Mouse (Mus musculus): ENCODE results near the gene Ascc3. TPM values are rescaled to one million over a fixed set of nuclear protein-coding genes. Genes with fewer than 3 reads are reported as not detected.
A peak's percentile ranks its signal among the peaks of the same experiment; 100 is the strongest.

Gene Ascc3
- polyA plus RNA-seq (2017; shearing (Covaris generic)) = 10 to 100 TPM; 24.7 to 25.1 TPM

- peak; percentile 88 for ATAC-seq
Measured at GRCm38 (mm10) chr10:50592355-50593293, at the start of gene Ascc3. TSS of gene Ascc3 (plus strand) at chr10:50592669.

DNA sequence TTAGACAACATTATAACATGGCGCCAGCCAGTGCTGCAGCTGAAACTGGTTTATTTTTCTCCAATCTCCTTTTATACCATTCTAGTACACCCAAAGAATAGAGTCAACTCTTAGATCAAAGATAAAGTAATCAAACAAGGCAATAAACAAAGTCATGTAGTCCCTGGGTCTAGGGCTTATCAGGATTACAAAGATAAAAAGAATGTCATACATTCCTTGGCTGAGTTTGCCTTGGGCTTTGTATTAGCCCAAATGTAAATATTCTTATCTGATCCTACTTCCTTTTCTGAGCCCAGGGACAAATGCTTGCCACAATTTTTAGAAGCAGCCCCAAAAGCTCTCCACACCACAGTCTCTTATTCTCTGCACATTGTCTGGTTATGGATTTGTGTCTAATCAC lies 7.7 kb upstream of the Ascc3 start:
- ATAC-seq = no peak

- ATAC-seq = no peak
Measured at GRCm38 (mm10) chr10:50586556-50586955, 5.9 kb upstream of the Ascc3 start.

GRCm38 (mm10) chr10:50593371-50593770 lies 902 bp downstream of the Ascc3 start:
- ATAC-seq = no peak

- ATAC-seq = no peak
Measured at GRCm38 (mm10) chr10:50595340-50595739, 2.9 kb downstream of the Ascc3 start.

DNA sequence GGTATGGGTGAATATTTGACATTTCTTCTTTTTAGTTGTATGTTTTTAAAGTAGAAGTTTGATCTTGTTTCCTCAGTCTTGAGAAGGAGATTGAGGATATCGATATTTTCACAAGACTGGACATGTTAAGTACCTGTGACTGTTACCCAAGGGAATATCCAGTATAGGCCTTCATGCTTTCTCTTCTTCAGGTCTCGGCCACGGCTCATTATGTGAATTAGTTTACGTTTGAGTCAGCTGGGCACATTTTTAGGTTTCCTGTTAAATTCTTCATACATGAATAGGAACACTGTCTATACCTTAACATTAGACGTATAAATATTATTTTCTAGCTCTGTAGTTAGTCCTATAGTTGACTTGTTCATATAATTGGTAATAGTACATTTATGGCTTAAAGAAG lies 12.4 kb downstream of the Ascc3 start:
- no peak for ATAC-seq

DNA sequence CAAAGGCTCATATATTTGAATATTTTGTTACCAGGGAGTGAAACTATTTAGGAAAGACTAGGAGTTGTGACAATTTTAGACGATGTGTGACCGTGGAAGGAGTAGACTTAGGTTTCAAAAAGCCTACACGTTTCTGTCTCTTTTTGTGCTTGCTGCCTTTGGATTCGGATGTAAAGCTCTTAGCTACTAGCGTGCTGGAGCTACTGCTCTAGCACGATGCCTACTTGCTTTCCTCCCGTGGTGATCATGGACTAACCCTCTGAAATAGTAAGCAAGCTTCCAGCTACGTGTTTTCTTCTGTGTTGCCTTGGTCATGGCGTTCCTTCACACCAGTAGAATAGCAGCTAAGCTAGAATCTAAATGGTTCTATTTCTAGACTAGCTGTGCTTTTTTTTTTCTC lies 21.4 kb downstream of the Ascc3 start:
- ATAC-seq = no peak

DNA sequence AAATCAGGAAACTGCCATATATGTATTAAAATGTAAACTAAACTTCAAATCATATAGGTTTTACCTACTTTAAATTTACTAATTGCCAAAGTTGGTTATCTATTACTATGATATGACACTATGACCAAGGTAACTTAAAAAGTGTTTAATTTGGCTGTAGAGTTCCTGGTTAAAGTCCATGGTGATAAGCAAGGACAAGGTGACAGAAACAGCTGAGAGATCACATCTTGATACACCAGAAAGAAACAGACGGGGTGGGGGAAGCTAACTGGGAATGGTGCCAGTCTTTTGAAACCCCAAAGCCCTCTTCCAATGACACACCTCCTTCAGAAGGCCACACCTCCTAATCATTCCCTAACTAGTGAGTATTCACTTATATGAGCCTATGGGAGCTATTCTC lies 33.4 kb downstream of the Ascc3 start:
- ATAC-seq = no peak

GRCm38 (mm10) chr10:50639607-50640006 lies 47.1 kb downstream of the Ascc3 start:
- ATAC-seq = no peak

DNA sequence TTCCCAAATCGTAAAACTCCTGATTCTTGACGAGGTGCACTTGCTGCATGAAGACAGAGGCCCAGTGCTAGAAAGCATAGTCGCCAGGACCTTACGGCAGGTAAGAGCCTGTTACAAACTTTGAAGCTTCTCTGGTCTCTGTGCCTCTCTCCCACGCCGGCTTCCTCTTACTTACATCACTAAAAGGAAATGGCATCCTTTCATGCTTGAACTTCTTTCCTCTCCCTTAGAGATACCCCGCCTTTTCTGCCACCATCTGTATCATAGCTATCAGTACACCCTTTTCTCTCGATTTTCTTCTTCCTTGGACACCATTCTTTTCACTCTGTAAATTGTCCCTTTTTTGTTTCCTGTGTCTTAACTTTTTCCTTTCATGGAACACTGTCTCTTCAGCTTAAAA lies 58.1 kb downstream of the Ascc3 start:
- peak; percentile 77 for ATAC-seq

DNA sequence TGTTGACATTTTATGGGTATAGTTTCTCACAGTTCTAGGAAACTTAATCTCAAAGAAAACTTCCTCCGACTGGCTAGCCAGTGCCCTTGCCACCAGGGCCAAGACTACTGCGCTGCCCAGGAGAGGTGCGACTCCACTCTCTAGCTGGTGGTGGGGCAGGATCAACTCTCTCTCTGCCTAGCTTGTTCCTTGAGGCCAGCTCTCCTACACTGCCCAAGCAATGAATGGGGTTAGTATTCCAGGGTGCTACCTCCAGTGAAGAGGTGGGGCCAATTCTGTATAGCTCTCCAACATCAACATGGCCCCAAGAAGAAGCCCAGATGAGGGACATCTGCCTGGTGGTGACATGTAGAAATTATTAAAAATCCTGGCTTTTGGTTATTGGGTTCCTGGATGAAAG lies 61.1 kb downstream of the Ascc3 start:
- no peak for ATAC-seq

GRCm38 (mm10) chr10:50657352-50657751 lies 64.9 kb downstream of the Ascc3 start:
- no peak for ATAC-seq

GRCm38 (mm10) chr10:50671517-50671916 lies 79.0 kb downstream of the Ascc3 start:
- ATAC-seq = no peak

GRCm38 (mm10) chr10:50690324-50690723 lies 97.9 kb downstream of the Ascc3 start:
- no peak for ATAC-seq

GRCm38 (mm10) chr10:50698836-50699433 lies 106.5 kb downstream of the Ascc3 start:
- ATAC-seq = peak; percentile 72

- no peak for ATAC-seq
Measured at GRCm38 (mm10) chr10:50701736-50702135, 109.3 kb downstream of the Ascc3 start.

DNA sequence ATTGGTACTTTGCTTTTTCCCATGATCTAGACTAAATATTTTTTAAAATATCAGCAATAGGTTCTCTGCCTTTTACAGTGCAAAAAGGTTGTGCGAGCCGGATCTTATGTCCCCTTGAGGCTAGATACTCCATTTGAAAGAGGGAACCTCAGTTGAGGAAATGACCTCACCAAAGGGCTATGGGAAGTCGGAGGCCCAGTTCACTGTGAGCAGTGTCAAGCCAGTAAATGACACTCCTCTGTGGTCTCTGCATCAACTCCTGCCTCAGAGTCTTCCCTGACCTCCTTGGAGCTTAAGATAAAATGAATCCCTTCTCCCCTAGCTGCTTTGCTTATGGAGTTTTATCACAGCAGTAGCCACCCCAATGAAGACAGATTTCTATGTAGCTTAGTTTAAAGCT lies 109.9 kb downstream of the Ascc3 start:
- no peak for ATAC-seq

GRCm38 (mm10) chr10:50704202-50704601 lies 111.7 kb downstream of the Ascc3 start:
- ATAC-seq = peak; percentile 66

- ATAC-seq = no peak
Measured at GRCm38 (mm10) chr10:50704898-50705297, 112.4 kb downstream of the Ascc3 start.

GRCm38 (mm10) chr10:50711286-50711685 lies 118.8 kb downstream of the Ascc3 start:
- no peak for ATAC-seq

GRCm38 (mm10) chr10:50711765-50712164 lies 119.3 kb downstream of the Ascc3 start:
- no peak for ATAC-seq

DNA sequence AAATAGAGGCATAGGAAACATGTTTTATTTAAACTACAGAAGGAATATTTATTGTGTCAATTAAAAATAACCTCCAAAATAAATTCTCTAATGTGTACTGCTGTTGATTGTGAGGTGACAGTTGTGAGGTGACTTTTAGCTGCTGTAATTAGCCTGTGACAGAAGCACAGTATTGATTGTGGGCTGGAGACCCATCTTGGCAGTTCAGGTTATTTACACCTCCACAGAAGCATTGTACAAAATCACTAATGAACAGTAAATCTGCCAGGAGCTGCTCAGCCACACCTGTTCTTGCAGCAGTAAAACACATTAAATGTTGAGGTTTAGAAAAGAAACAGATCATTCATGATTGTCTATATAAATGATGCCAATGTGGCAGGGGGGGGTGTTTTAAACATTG lies 141.0 kb downstream of the Ascc3 start:
- ATAC-seq = no peak

GRCm38 (mm10) chr10:50762069-50762468 lies 169.6 kb downstream of the Ascc3 start:
- no peak for ATAC-seq

GRCm38 (mm10) chr10:50762984-50763383 lies 170.5 kb downstream of the Ascc3 start:
- no peak for ATAC-seq

Measured in activated CD4-positive, CD25-positive, alpha-beta regulatory T cell, adult 4 months (primary cell).